Mouse (Mus musculus): ENCODE data around the gene Flad1. TPM values are rescaled to one million over a fixed set of nuclear protein-coding genes. Genes with fewer than 3 reads are reported as not detected.

Gene Flad1
- polyA plus RNA-seq (2015; fragmentation: Nextera tagmentation; extraction: Ambion mirVana): 20.6 and 21.0 TPM in 2 replicates

DNA sequence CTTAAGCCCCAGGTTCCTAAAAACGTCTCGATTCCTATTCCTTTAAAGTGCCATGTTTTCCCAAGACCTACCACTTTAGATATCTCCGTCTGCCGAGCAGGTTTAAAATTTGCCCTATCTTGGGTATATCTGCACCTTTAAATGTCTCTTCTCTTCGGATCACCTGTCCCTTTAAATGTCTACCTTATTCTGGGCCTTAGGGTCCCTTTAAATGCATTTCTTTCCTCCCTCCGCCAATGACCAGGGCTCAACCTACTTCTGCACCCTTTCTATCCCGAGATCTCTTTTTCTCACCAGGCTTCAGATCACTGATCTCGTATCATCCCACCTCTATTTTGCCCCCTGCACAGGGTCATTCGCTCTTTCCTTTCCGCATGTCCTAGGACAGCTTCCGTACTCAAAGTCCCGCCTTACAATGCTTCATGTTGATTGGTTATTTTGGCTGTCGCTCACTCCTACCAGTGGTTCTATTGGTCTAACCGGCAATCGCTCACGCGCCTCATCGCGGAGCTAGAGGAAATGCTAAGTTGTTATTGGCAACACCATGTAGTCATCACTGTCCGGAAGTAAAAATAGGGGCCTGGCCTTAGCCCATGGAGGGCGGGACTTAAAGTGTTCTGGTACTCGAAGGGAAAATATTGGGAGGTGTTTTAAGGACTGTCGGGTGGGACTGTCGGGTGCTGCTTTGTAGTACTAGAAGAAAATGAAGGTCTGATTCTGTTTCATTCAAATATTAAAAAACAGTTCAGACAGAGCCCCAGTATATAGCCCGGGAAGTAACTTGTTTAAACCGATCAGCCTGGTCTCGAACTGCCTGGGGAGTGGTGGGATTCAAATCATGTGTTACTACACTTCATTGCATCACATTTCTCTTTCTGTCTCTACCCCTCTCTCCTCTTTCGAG is at the start of gene Flad1:
TSS of gene Flad1 (minus strand) at position 381 of the 904 bp plus-strand sequence.

DNA sequence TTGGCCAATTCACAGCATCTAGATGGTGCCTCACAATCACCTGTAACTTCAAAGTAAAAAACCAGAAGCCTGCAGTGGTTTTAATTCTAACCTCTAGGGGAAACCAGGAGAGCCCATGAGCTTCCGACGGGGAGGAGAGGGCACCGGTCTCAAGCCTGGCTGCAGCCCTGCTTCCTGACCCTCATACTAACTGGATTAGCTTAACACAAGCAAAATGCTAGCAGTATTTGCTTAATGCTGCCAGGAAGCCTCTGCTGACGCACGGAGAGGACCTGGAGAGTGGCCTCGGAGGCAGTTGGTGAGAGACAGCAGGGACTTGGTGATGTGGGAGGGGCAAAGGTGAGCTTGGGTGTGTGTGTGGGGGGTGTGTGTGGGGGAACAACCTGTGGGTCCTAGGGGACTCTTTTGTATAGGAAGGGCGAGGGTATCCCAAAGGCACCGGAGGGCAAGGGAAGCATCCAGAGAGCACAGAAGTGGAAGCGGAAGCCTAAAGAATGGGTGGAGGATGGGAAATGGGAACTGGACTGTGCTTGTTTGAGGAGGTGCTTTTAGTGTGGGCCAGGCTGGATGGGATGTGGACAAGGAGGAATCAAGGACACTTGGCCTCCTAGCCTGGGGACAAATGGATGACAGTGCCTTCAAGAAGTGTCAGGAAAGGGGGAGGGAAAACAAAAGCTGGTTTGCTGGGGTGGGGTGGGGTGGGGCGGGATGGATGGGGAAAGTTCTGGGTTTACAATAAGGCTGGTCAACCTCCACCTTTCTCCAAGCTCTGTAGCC is 42.9 kb upstream of the Flad1 start, which contains the start of gene Pmvk:
TSS of gene Pmvk (plus strand) at position 141 of the 777 bp plus-strand sequence.

DNA sequence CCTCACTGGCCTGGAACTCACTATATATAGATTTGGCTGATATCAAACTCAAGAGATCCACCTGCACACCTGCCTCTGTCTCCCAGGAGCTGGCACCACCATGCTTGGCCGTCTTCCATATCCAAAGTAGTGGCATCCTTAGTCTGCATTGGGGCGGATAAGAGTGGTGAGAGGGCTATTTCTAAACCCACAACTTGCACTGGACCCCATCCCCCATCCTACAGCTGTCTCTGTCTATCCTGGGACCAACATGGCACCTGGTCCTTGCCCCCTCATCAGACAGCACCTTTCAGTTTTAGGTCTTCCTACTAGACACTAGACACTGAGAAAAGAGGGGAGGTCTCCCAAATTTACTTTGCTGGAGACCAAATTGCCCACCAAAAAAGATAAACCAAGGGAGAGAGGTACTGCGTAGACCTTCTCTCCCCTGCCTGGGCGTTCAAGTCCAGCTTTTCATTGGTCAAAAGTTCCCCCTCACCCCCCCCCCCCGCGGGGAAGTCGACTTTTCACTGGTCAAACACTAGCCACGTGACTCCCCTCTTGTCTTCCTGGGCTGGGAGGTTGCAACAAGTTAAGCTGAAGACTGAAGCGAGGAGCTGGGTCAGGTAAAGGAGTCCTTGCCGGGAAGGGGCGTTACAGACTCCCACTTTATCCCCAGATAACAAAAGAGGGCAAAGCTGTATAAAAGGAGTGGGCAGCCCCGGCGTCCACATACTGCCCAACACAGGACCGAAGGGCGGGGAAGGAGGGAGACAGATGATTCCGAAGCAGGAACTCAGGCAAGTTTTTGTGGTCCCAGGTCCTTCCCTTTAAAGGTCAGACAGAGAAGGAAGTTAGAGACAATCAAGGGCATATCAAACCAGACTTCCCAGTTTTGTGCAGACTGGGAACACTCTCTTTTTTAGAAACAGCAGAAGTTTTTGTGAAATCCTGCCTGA is 24.8 kb upstream of the Flad1 start, which contains the start of gene Pbxip1:
TSS of gene Pbxip1 (plus strand) at position 531 of the 938 bp plus-strand sequence.

GRCm38 (mm10) chr3:89430171-89431159 is 18.8 kb upstream of the Flad1 start, which contains the start of gene Pygo2:
Pygo2 (plus strand) TSS chr3:89430214.

DNA sequence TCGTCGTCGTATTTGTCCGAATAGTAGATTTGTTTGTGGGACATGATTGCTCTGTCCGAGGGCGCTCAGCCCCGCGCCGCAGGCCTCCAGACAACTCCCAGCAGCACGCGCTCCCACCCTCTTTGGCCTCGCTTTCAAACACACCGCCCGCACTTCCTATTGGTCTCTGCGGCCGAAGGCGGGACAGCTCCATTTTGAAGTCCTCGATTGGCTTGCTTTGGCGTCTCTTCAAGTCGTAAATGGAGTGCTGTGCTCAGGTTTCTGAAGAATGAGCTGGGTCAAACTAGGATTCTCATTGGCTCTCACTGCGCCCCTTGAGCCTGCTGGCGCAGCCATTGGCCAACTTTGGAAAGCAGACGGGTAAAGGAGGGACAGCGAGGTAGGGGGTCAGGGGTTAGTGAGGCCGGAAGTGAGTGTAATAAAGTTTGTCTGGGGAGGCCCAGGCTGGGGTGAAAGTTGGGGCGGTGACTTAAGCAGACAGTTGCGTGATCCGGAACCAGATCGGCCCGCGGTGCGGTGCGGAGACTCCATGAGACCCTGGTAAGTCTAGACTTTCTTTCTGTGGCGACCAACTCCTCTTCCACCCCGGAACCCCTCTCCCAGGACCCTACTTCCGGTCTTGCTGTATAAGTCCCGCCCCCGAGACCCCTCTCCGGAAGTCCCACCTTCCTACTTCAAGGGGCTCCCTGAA is 6.6 kb upstream of the Flad1 start, which contains the start of the genes Cks1b and Shc1:
TSS of gene Cks1b (minus strand) at position 214 of the 691 bp plus-strand sequence.
TSS of gene Shc1 (plus strand) at position 274 of the 691 bp plus-strand sequence.

DNA sequence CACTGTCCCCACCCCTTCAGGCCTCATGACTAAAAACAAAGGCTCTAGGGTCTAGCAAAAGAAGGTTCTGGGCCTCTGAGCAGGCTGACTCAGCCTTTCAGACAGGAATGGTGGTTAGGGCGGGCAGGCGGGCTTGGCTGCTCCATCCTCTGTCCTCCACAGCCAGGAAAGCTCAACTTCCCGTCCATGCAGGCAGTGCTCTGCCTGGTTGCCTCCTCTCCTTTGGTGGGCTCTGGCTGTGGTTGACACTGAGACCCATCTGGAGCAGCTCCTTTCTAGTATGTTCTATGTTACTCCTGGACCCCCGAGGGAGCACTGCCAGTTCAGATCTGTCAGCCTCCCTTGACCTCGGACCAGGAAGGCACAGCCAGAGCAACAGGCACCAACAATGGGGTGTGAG is 9.0 kb downstream of the Flad1 start, which contains the start of gene Lenep:
TSS of gene Lenep (minus strand) at position 101 of the 400 bp plus-strand sequence.

GRCm38 (mm10) chr3:89394006-89394893 is 17.4 kb downstream of the Flad1 start, which contains the start of gene Zbtb7b:
Zbtb7b (minus strand) TSS chr3:89394776.

DNA sequence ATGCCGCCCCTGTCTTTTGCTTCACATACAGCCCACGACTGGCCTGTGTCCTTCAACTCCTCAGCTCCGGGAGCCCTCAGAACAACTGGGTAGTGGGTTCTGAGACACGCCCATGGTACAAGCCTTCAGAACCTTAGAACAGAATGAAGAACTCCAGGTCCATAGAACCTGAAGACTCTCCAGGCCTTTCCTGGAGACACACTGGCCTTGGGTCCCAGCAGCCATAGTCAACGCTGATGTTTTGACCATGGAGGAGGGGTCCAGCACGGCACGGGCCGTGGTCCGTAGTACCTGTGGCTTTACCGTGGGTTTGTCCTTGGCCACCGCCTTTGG is 46.6 kb downstream of the Flad1 start, which contains the start of gene Dcst1:
TSS of gene Dcst1 (minus strand) at position 101 of the 333 bp plus-strand sequence.

DNA sequence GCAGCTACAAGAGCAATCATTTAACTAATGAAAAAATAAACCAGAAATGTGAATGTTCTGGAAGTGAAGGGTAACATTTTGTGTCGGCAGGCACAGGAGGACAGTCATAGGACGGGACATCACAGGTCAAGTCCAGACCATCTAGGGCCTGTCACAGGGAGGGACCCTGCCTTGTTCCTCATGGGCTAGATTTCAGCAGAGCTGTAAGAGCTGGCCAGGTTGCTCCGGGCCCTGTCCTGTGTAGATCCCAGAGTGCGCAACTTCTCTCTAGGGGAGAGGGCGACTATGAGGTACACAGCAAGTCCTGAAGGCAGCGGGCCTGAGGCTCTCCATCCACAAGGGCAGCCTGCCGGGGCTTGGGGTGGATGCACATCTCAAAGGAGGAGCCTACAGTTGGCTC is 50.0 kb downstream of the Flad1 start, which contains the start of gene Dcst2:
TSS of gene Dcst2 (plus strand) at position 301 of the 400 bp plus-strand sequence.

Other genes with a start within 250 kb of the Flad1 start
- gene Clk2, start 247.1 kb downstream of the Flad1 start, polyA plus RNA-seq (2015; fragmentation: Nextera tagmentation; extraction: Ambion mirVana): 10.9 and 11.8 TPM in 2 replicates
- gene Scamp3, start 234.4 kb downstream of the Flad1 start, polyA plus RNA-seq (2015; fragmentation: Nextera tagmentation; extraction: Ambion mirVana): 63.2 and 67.5 TPM in 2 replicates
- 16.3 and 16.7 TPM in 2 replicates for gene Fam189b, start 228.7 kb downstream of the Flad1 start, polyA plus RNA-seq (2015; fragmentation: Nextera tagmentation; extraction: Ambion mirVana)
- gene Gba, start 208.9 kb downstream of the Flad1 start, polyA plus RNA-seq (2015; fragmentation: Nextera tagmentation; extraction: Ambion mirVana): 35.9 and 40.6 TPM in 2 replicates
- 31.5 and 34.3 TPM in 2 replicates for gene Thbs3, start 196.7 kb downstream of the Flad1 start, polyA plus RNA-seq (2015; fragmentation: Nextera tagmentation; extraction: Ambion mirVana)
- gene Mtx1, start 184.8 kb downstream of the Flad1 start, polyA plus RNA-seq (2015; fragmentation: Nextera tagmentation; extraction: Ambion mirVana): 130 and 133 TPM in 2 replicates
- 0.31 and 0.75 TPM in 2 replicates for gene Muc1, start 182.8 kb downstream of the Flad1 start, polyA plus RNA-seq (2015; fragmentation: Nextera tagmentation; extraction: Ambion mirVana)
- 245 and 269 TPM in 2 replicates for gene Krtcap2, start 165.9 kb downstream of the Flad1 start, polyA plus RNA-seq (2015; fragmentation: Nextera tagmentation; extraction: Ambion mirVana)
- gene Trim46, start 165.6 kb downstream of the Flad1 start, polyA plus RNA-seq (2015; fragmentation: Nextera tagmentation; extraction: Ambion mirVana): 0.50 and 0.73 TPM in 2 replicates
- gene Dpm3, start 152.5 kb downstream of the Flad1 start, polyA plus RNA-seq (2015; fragmentation: Nextera tagmentation; extraction: Ambion mirVana): 107 and 126 TPM in 2 replicates
- 90.2 and 94.4 TPM in 2 replicates for gene Slc50a1, start 141.3 kb downstream of the Flad1 start, polyA plus RNA-seq (2015; fragmentation: Nextera tagmentation; extraction: Ambion mirVana)
- gene Efna1, start 130.7 kb downstream of the Flad1 start, polyA plus RNA-seq (2015; fragmentation: Nextera tagmentation; extraction: Ambion mirVana): 19.8 and 20.1 TPM in 2 replicates
- gene Efna3, start 88.9 kb downstream of the Flad1 start, polyA plus RNA-seq (2015; fragmentation: Nextera tagmentation; extraction: Ambion mirVana): 5.3 and 6.5 TPM in 2 replicates
- 4.4 and 5.6 TPM in 2 replicates for gene Efna4, start 73.8 kb downstream of the Flad1 start, polyA plus RNA-seq (2015; fragmentation: Nextera tagmentation; extraction: Ambion mirVana)
- 60.9 and 72.6 TPM in 2 replicates for gene Adam15, start 61.9 kb downstream of the Flad1 start, polyA plus RNA-seq (2015; fragmentation: Nextera tagmentation; extraction: Ambion mirVana)
- 0.07 and 0.08 TPM in 2 replicates for gene Dcst2, start 49.9 kb downstream of the Flad1 start, polyA plus RNA-seq (2015; fragmentation: Nextera tagmentation; extraction: Ambion mirVana)
- 0.17 and 0.26 TPM in 2 replicates for gene Dcst1, start 46.6 kb downstream of the Flad1 start, polyA plus RNA-seq (2015; fragmentation: Nextera tagmentation; extraction: Ambion mirVana)
- gene Zbtb7b, start 17.1 kb downstream of the Flad1 start, polyA plus RNA-seq (2015; fragmentation: Nextera tagmentation; extraction: Ambion mirVana): 4.1 and 4.6 TPM in 2 replicates
- gene Lenep, start 9.1 kb downstream of the Flad1 start, polyA plus RNA-seq (2015; fragmentation: Nextera tagmentation; extraction: Ambion mirVana): not detected in 2 replicates
- gene Cks1b, start 6.5 kb upstream of the Flad1 start, polyA plus RNA-seq (2015; fragmentation: Nextera tagmentation; extraction: Ambion mirVana): 146 and 176 TPM in 2 replicates
- 75.2 and 77.8 TPM in 2 replicates for gene Shc1, start 6.6 kb upstream of the Flad1 start, polyA plus RNA-seq (2015; fragmentation: Nextera tagmentation; extraction: Ambion mirVana)
- 17.5 and 21.1 TPM in 2 replicates for gene Pygo2, start 18.3 kb upstream of the Flad1 start, polyA plus RNA-seq (2015; fragmentation: Nextera tagmentation; extraction: Ambion mirVana)
- gene Pbxip1, start 24.8 kb upstream of the Flad1 start, polyA plus RNA-seq (2015; fragmentation: Nextera tagmentation; extraction: Ambion mirVana): 171 and 191 TPM in 2 replicates
- gene Pmvk, start 42.7 kb upstream of the Flad1 start, polyA plus RNA-seq (2015; fragmentation: Nextera tagmentation; extraction: Ambion mirVana): 40.4 and 51.5 TPM in 2 replicates
- 3.6 and 6.3 TPM in 2 replicates for gene Kcnn3, start 108.3 kb upstream of the Flad1 start, polyA plus RNA-seq (2015; fragmentation: Nextera tagmentation; extraction: Ambion mirVana)